8 mouse cellular contexts compared by ENCODE assay signal in genomic region chr2:167634338-167634770, GRCm38 (mm10). TPM values are rescaled to one million over a fixed set of nuclear protein-coding genes. Genes with fewer than 3 reads are reported as not detected.
DNase-seq lines count a peak whose midpoint lies in the region; ATAC-seq lines count a peak whose summit lies in the region.

No protein-coding gene starts in this region.

- no peaks in the 10 kb centered on the region for H3K36me3 ChIP-seq in heart, embryonic 13.5 days
- H3K36me3 ChIP-seq in liver, embryonic 12.5 days, result peaks cover 4% of the 10 kb centered on the region
- no peaks in the 10 kb centered on the region for H3K36me3 ChIP-seq in stomach, embryonic 15.5 days

- H3K4me1 ChIP-seq in brown adipose tissue, adult 24 weeks (ENCODE audit: control insufficient read depth, insufficient read depth, insufficient read length, low read length), result peaks cover 18% of the 10 kb centered on the region
- peaks cover 41% of the 10 kb centered on the region for H3K4me1 ChIP-seq in heart, embryonic 13.5 days
- peaks cover 59% of the 10 kb centered on the region for H3K4me1 ChIP-seq in liver, embryonic 12.5 days
- H3K4me1 ChIP-seq in stomach, embryonic 15.5 days, result peaks cover 31% of the 10 kb centered on the region

- H3K4me2 ChIP-seq in heart, embryonic 13.5 days, result peak overlapping the region; percentile 70
- H3K4me2 ChIP-seq in liver, embryonic 12.5 days, result peak overlapping the region; percentile 90
- peak overlapping the region; percentile 59 for H3K4me2 ChIP-seq in stomach, embryonic 15.5 days

- H3K9ac ChIP-seq in heart, embryonic 13.5 days, result peak overlapping the region; percentile 73
- peak overlapping the region; percentile 99 for H3K9ac ChIP-seq in liver, embryonic 12.5 days
- no peak overlapping the region for H3K9ac ChIP-seq in stomach, embryonic 15.5 days

- no peaks in the 10 kb centered on the region for H3K27me3 ChIP-seq in heart, embryonic 13.5 days (replicated peaks)
- H3K27me3 ChIP-seq in liver, embryonic 12.5 days (replicated peaks), result peaks cover 6% of the 10 kb centered on the region; the same call in 1 of the 2 replicates
- H3K27me3 ChIP-seq in stomach, embryonic 15.5 days (replicated peaks), result no peaks in the 10 kb centered on the region

- DNase-seq in CD4-positive, CD25-positive, alpha-beta regulatory T cell, adult 2 months (ENCODE audit: low read depth, low spot score), result peak; percentile 99
- DNase-seq in fat pad, adult 2 months (ENCODE audit: extremely low read depth, low read depth, low spot score), result peak; percentile 100
- peak; percentile 98 for DNase-seq in kidney, postnatal 10 days
- DNase-seq in natural killer cell, adult 2 months (ENCODE audit: low spot score in 2 of 2), result peak; percentile 94 to 98

- H3K9me3 ChIP-seq in heart, embryonic 13.5 days, result 0 out of 2 replicates have a peak, but pooled peaks cover 5% of the 10 kb centered on the region
- H3K9me3 ChIP-seq in liver, embryonic 12.5 days (replicated peaks), result no peaks in the 10 kb centered on the region
- H3K9me3 ChIP-seq in stomach, embryonic 15.5 days, result no peaks in the 10 kb centered on the region

- peak overlapping the region; percentile 22; the same call in 1 of the 2 replicates for H3K27ac ChIP-seq in brown adipose tissue, adult 24 weeks (replicated peaks; ENCODE audit: low read depth, low read length)
- peak overlapping the region; percentile 91 for H3K27ac ChIP-seq in heart, embryonic 13.5 days (replicated peaks)
- peak overlapping the region; percentile 100 for H3K27ac ChIP-seq in liver, embryonic 12.5 days
- peak overlapping the region; percentile 81 for H3K27ac ChIP-seq in stomach, embryonic 15.5 days

- peak; percentile 75 for ATAC-seq in heart, embryonic 13.5 days (ENCODE audit: extremely low read depth, insufficient number of reproducible peaks, low FRiP score, low TSS enrichment)
- peak; percentile 73 for ATAC-seq in liver, embryonic 12.5 days
- peak; percentile 80 for ATAC-seq in stomach, embryonic 15.5 days (ENCODE audit: insufficient read depth, low FRiP score, low read depth)

- under 1% methylated on average over 15 of the region's 15 CpGs for WGBS in heart, embryonic 13.5 days
- WGBS in liver, embryonic 12.5 days (ENCODE audit: insufficient replicate concordance), result under 1% methylated on average over 15 of the region's 15 CpGs
- WGBS in stomach, embryonic 15.5 days, result 0% methylated on average over 15 of the region's 15 CpGs

- H3K4me3 ChIP-seq in brown adipose tissue, adult 24 weeks (ENCODE audit: insufficient read depth, low read depth, low read length), result peak overlapping the region; percentile 45
- peak overlapping the region; percentile 42 for H3K4me3 ChIP-seq in heart, embryonic 13.5 days
- peak overlapping the region; percentile 98 for H3K4me3 ChIP-seq in liver, embryonic 12.5 days
- peak overlapping the region; percentile 36 for H3K4me3 ChIP-seq in stomach, embryonic 15.5 days (replicated peaks)

RNA-seq across cellular contexts. Expression of gene Ube2v1, which starts 2.5 kb away (rescaled TPM):
- polyA plus RNA-seq in brown adipose tissue, adult 24 weeks (2012; ENCODE audit: insufficient read depth, insufficient read length, missing spikeins), result 113 and 141 TPM in 2 replicates
- 216 and 229 TPM in 2 replicates for polyA plus RNA-seq in heart, embryonic 13.5 days (2015; fragmentation: Nextera tagmentation; extraction: Ambion mirVana)
- 256 and 259 TPM in 2 replicates for polyA plus RNA-seq in liver, embryonic 12.5 days (2016; fragmentation: Nextera tagmentation; extraction: Ambion mirVana)
- 250 and 281 TPM in 2 replicates for polyA plus RNA-seq in stomach, embryonic 15.5 days (2015; fragmentation: Nextera tagmentation; extraction: Ambion mirVana)

RNA-seq across cellular contexts. Expression of gene Gm20431, which starts 26.9 kb away (rescaled TPM):
- polyA plus RNA-seq in brown adipose tissue, adult 24 weeks (2012; ENCODE audit: insufficient read depth, insufficient read length, missing spikeins), result 1.3 TPM in 1 of 2 replicates, not detected in the other
- 1.9 and 4.5 TPM in 2 replicates for polyA plus RNA-seq in heart, embryonic 13.5 days (2015; fragmentation: Nextera tagmentation; extraction: Ambion mirVana)
- 1.8 and 4.8 TPM in 2 replicates for polyA plus RNA-seq in liver, embryonic 12.5 days (2016; fragmentation: Nextera tagmentation; extraction: Ambion mirVana)
- polyA plus RNA-seq in stomach, embryonic 15.5 days (2015; fragmentation: Nextera tagmentation; extraction: Ambion mirVana), result 3.5 and 9.6 TPM in 2 replicates

RNA-seq across cellular contexts. Expression of gene Cebpb, which starts 54.4 kb away (rescaled TPM):
- polyA plus RNA-seq in brown adipose tissue, adult 24 weeks (2012; ENCODE audit: insufficient read depth, insufficient read length, missing spikeins), result 226 and 227 TPM in 2 replicates
- 2.0 and 4.5 TPM in 2 replicates for polyA plus RNA-seq in heart, embryonic 13.5 days (2015; fragmentation: Nextera tagmentation; extraction: Ambion mirVana)
- 21.8 and 23.4 TPM in 2 replicates for polyA plus RNA-seq in liver, embryonic 12.5 days (2016; fragmentation: Nextera tagmentation; extraction: Ambion mirVana)
- polyA plus RNA-seq in stomach, embryonic 15.5 days (2015; fragmentation: Nextera tagmentation; extraction: Ambion mirVana), result 18.4 and 25.4 TPM in 2 replicates

RNA-seq across cellular contexts. Expression of gene Tmem189, which starts 55.3 kb away (rescaled TPM):
- 12.7 and 19.3 TPM in 2 replicates for polyA plus RNA-seq in brown adipose tissue, adult 24 weeks (2012; ENCODE audit: insufficient read depth, insufficient read length, missing spikeins)
- 37.4 and 37.6 TPM in 2 replicates for polyA plus RNA-seq in heart, embryonic 13.5 days (2015; fragmentation: Nextera tagmentation; extraction: Ambion mirVana)
- polyA plus RNA-seq in liver, embryonic 12.5 days (2016; fragmentation: Nextera tagmentation; extraction: Ambion mirVana), result 27.3 and 30.4 TPM in 2 replicates
- 40.8 and 43.8 TPM in 2 replicates for polyA plus RNA-seq in stomach, embryonic 15.5 days (2015; fragmentation: Nextera tagmentation; extraction: Ambion mirVana)

Comparison
In these comparisons a context has a peak if more than half of its experiments do, and no peak if none do; other contexts are left out.
1. Peak in every context shown above with its lines: DNase-seq, ATAC-seq, H3K4me3 ChIP-seq and H3K27ac ChIP-seq.
2. H3K27ac ChIP-seq: peak in every context shown above with its lines; median percentile 100 in liver, embryonic 12.5 days; 91 in heart, embryonic 13.5 days; 81 in stomach, embryonic 15.5 days; 22 in brown adipose tissue, adult 24 weeks.
3. H3K4me3 ChIP-seq: peak in every context shown above with its lines; median percentile 98 in liver, embryonic 12.5 days; 45 in brown adipose tissue, adult 24 weeks; 42 in heart, embryonic 13.5 days; 36 in stomach, embryonic 15.5 days.